Mouse (Mus musculus) kidney, adult 18-20 months (tissue): ENCODE results near the gene Mpp2.
A peak's percentile ranks its signal among the peaks of the same experiment; 100 is the strongest.

Experiments used
- DNase-seq: peaks from one replicate; pipeline ENCODE4 v3.0.0; 2021

The Mpp2 gene

GRCm38 (mm10) chr11:102034887-102035286 lies 53.4 kb downstream of the Mpp2 start:
- DNase-seq = no peak

GRCm38 (mm10) chr11:102033055-102033591 lies 55.2 kb downstream of the Mpp2 start:
- no peak for DNase-seq

GRCm38 (mm10) chr11:102031149-102031548 lies 57.2 kb downstream of the Mpp2 start:
- no peak for DNase-seq

- DNase-seq = no peak
Measured at GRCm38 (mm10) chr11:102029966-102030365, 58.3 kb downstream of the Mpp2 start.

GRCm38 (mm10) chr11:102029304-102029703 lies 59.0 kb downstream of the Mpp2 start:
- DNase-seq = no peak

- DNase-seq = no peak
Measured at GRCm38 (mm10) chr11:102028087-102028816, 60.1 kb downstream of the Mpp2 start, which contains the start of gene Mpp3. TSS of gene Mpp3 (minus strand) at chr11:102028461.

GRCm38 (mm10) chr11:102027361-102028017 lies 60.8 kb downstream of the Mpp2 start:
- no peak for DNase-seq

- peak; percentile 74 for DNase-seq
Measured at GRCm38 (mm10) chr11:102026694-102027360, 61.5 kb downstream of the Mpp2 start.

- no peak for DNase-seq
Measured at GRCm38 (mm10) chr11:102025991-102026660, 62.2 kb downstream of the Mpp2 start.

GRCm38 (mm10) chr11:102025354-102025753 lies 63.0 kb downstream of the Mpp2 start:
- no peak for DNase-seq

GRCm38 (mm10) chr11:102024875-102025274 lies 63.4 kb downstream of the Mpp2 start:
- no peak for DNase-seq

- no peak for DNase-seq
Measured at GRCm38 (mm10) chr11:102024084-102024758, 64.1 kb downstream of the Mpp2 start.

- no peak for DNase-seq
Measured at GRCm38 (mm10) chr11:102023406-102023805, 64.9 kb downstream of the Mpp2 start.

GRCm38 (mm10) chr11:102021196-102021595 lies 67.1 kb downstream of the Mpp2 start:
- no peak for DNase-seq

- DNase-seq = no peak
Measured at GRCm38 (mm10) chr11:102019736-102020135, 68.6 kb downstream of the Mpp2 start.

GRCm38 (mm10) chr11:102016136-102016535 lies 72.2 kb downstream of the Mpp2 start:
- peak; percentile 30 for DNase-seq

- DNase-seq = no peak
Measured at GRCm38 (mm10) chr11:102015472-102015871, 72.8 kb downstream of the Mpp2 start.

GRCm38 (mm10) chr11:102013201-102013600 lies 75.1 kb downstream of the Mpp2 start:
- no peak for DNase-seq

- no peak for DNase-seq
Measured at GRCm38 (mm10) chr11:102011510-102011909, 76.8 kb downstream of the Mpp2 start.

- no peak for DNase-seq
Measured at GRCm38 (mm10) chr11:102010140-102010539, 78.2 kb downstream of the Mpp2 start.

- DNase-seq = no peak
Measured at GRCm38 (mm10) chr11:102008954-102009637, 79.2 kb downstream of the Mpp2 start.

GRCm38 (mm10) chr11:102008372-102008771 lies 79.9 kb downstream of the Mpp2 start:
- DNase-seq = no peak
